Mouse (Mus musculus) myocyte (in vitro differentiated cells): ENCODE results near the gene Abhd17c.

Experiments used
- CEBPB ChIP-seq: IDR thresholded peaks from 2 replicates; pipeline ENCODE4 v1.6.1; 2011; ENCODE audit warnings: mild to moderate bottlenecking, moderate library complexity; ENCODE audit not compliant: poor library complexity, insufficient read depth, severe bottlenecking
- MYOG ChIP-seq, 3 experiments: IDR thresholded peaks; one replicate each; pipeline ENCODE4 v1.6.1; 2011; ENCODE audit warnings: control low read depth in 2 of 3, low read depth in 2 of 3, mild to moderate bottlenecking in 2 of 3; ENCODE audit not compliant: insufficient read length in 2 of 3, control insufficient read depth in 1 of 3, insufficient read depth in 1 of 3
- POLR2A ChIP-seq: IDR thresholded peaks from one replicate; pipeline ENCODE4 v1.6.1; 2011; ENCODE audit warnings: low read depth, mild to moderate bottlenecking, control low read depth, moderate library complexity; ENCODE audit not compliant: insufficient read length
- POLR2AphosphoS2 ChIP-seq: IDR thresholded peaks from one replicate; pipeline ENCODE4 v1.6.1; 2011; ENCODE audit warnings: low read depth, control low read depth; ENCODE audit not compliant: insufficient read length
- SRF ChIP-seq: IDR thresholded peaks from one replicate; pipeline ENCODE4 v1.6.1; 2011; ENCODE audit warnings: low read depth; ENCODE audit not compliant: control insufficient read depth, insufficient read length
- TCF3 ChIP-seq: IDR thresholded peaks from one replicate; pipeline ENCODE4 v1.6.1; 2011; ENCODE audit warnings: low read depth, control low read depth; ENCODE audit not compliant: insufficient read length

DNA sequence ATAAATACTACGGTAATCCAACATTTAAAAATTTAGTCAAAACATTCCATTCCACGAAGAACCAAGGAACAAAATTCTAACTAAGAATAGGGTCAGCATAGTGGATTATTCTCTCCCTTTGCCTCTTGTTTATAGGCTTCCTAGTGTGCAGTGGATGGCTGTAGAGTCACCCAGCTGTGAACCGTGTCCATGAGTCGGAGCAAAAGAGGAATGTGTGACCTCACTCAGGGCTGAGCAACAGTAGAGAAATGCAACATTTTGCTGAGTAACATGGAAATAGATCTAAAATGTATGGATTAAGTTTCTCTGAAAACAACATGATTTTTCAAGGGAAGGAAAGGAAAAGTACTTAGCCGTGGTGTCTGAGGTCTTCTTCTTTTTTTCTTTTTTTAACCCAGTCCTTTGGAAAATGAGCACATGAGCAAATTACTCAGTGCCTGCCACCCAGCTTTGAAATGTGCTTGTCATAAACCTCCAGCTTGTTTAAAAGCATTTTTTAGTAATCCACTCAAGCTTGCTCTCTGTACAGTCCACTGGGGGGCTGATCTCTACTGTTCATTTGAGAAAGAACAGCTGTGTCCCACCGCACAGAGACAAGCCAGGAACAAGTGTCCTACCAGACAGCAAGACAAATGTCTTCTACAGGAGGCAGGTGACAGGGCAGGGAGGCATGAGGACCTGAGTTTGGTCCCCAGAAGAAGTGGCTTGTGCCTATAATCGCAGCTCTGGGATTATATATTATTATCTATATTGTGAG is 74.3 kb downstream of the Abhd17c start:
- TF ChIP-seq POLR2A (no peak), POLR2AphosphoS2 (no peak), SRF (no peak), MYOG (IDR thresholded peaks at IDR 0.05; ENCODE audit: control insufficient read depth in 1 of 3, insufficient read depth in 1 of 3, insufficient read length in 2 of 3, low read depth in 2 of 3) (peak; percentile 23 to 76 (median 30)), TCF3 (no peak), CEBPB (no peak)
